Mouse (Mus musculus) liver, postnatal 0 days (tissue): ENCODE measurements at regions not wholly inside any gene's neighbourhood (a gene's known extent, or its start where the extent isn't known, plus 50 kb on each side); places are given as distances from the start of the nearest gene placed in this dataset.

Experiments used
- CTCF ChIP-seq: sonication (generic); IDR thresholded peaks from 2 replicates; pipeline ENCODE4 v1.5.1; 2016; ENCODE audit warnings: antibody characterized with exemption, low read depth
- EP300 ChIP-seq: IDR thresholded peaks from 2 replicates; pipeline ENCODE4 v1.6.1; 2016; ENCODE audit warnings: antibody characterized with exemption, low read depth, mild to moderate bottlenecking

- TF ChIP-seq CTCF (no peak), EP300 (no peak)
These were observed 53.6 kb upstream of the Lclat1 start for GRCm38 (mm10) chr17:73054226-73054625.
